8 mouse cellular contexts compared by ENCODE assay signal in the genomic region with DNA sequence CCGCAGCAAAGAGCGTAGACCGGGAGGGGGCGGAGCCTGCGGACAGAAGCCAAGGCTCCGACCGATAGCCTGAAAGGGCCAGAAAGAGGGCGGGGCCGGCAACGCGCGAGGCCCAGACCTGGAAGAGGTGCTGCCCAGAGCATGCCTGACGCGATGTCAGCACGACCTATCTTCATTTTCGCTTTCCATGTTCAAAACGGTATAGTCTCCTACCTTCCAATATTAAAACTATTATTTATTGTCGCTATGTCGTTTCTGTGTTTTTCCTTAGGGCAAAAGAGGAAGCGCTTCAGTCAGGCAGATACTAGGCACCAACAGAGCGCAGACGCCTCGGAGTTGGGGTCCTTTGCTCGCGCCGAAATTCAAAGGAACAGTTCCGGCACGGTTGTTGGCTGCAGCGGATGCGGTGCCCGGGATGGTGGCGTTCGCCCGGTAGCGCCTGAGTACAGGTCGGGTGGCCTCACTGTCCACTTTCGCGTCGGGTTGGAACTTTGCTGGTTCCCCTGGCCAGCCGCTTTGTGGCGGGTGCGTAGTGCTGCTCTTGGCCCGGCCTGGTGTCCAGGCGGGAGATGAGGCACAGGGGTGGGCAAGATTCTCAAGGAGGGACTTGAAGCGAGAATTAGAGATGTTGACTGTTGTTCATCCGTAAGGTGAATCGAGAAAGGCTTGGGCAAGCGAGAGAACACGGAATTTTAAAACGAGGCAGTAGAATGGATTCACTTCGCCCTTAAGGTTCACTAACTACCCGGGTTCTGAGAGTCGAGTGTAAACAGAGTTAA. TPM values are rescaled to one million over a fixed set of nuclear protein-coding genes. Genes with fewer than 3 reads are reported as not detected.
DNase-seq lines count a peak whose midpoint lies in the region; ATAC-seq lines count a peak whose summit lies in the region.

Gene Smc2 (plus strand): TSS at position 358 of the 779 bp plus-strand sequence.

- DNase-seq in ES-CJ7 (ENCODE audit: low read depth, low spot score): peak; percentile 90
- DNase-seq in cerebellum, adult 11 months: peak; percentile 91
- DNase-seq in forebrain, embryonic 14.5 days (ENCODE audit: low spot score): peak; percentile 96
- DNase-seq in heart, postnatal 14 days: peak; percentile 96 to 97
- DNase-seq in layer of hippocampus, adult 11-12 months (ENCODE audit: low spot score): peak; percentile 93
- peak; percentile 91 to 95 for DNase-seq in lung, adult 18-20 months
- DNase-seq in testis, postnatal 14 days (ENCODE audit: low spot score): peak; percentile 94

- no peaks in the 10 kb centered on the region for H3K9me3 ChIP-seq in forebrain, embryonic 14.5 days (replicated peaks; ENCODE audit: control insufficient read depth, low read length)
- no peaks in the 10 kb centered on the region for H3K9me3 ChIP-seq in neural tube, embryonic 15.5 days (replicated peaks)

- WGBS in forebrain, embryonic 14.5 days: under 1% methylated on average over 53 of the region's 53 CpGs
- under 1% methylated on average over 53 of the region's 53 CpGs for WGBS in neural tube, embryonic 15.5 days

- peak; percentile 99 for ATAC-seq in forebrain, embryonic 14.5 days
- peak; percentile 99 for ATAC-seq in neural tube, embryonic 15.5 days (ENCODE audit: low FRiP score)

- H3K4me2 ChIP-seq in forebrain, embryonic 14.5 days (ENCODE audit: low read length): peak within 1 kb of the TSS; percentile 68
- H3K4me2 ChIP-seq in neural tube, embryonic 15.5 days: peak within 1 kb of the TSS; percentile 90

- intact Hi-C loops in heart, postnatal 14 days (cut with DNase I): no loop called here

- no peaks in the 10 kb centered on the region for H3K27me3 ChIP-seq in forebrain, embryonic 14.5 days (replicated peaks; ENCODE audit: control insufficient read depth, insufficient read depth, low read length)
- H3K27me3 ChIP-seq in neural tube, embryonic 15.5 days (replicated peaks): no peaks in the 10 kb centered on the region

- H3K27ac ChIP-seq in forebrain, embryonic 14.5 days (ENCODE audit: low read depth, low read length): peak within 1 kb of the TSS; percentile 70
- H3K27ac ChIP-seq in neural tube, embryonic 15.5 days (replicated peaks): peak within 1 kb of the TSS; percentile 89

- H3K9ac ChIP-seq in forebrain, embryonic 14.5 days (ENCODE audit: low read length): peak within 1 kb of the TSS; percentile 71
- peak within 1 kb of the TSS; percentile 64 for H3K9ac ChIP-seq in neural tube, embryonic 15.5 days (replicated peaks)

- H3K36me3 ChIP-seq in forebrain, embryonic 14.5 days (ENCODE audit: control insufficient read depth, insufficient read depth, low read length): peaks cover 21% of the 10 kb centered on the region; the same call in 1 of the 2 replicates
- H3K36me3 ChIP-seq in neural tube, embryonic 15.5 days: peaks cover 8% of the 10 kb centered on the region

- peak within 1 kb of the TSS; percentile 76 for H3K4me3 ChIP-seq in forebrain, embryonic 14.5 days (ENCODE audit: low read depth, low read length)
- peak within 1 kb of the TSS; percentile 90 for H3K4me3 ChIP-seq in neural tube, embryonic 15.5 days (replicated peaks)

- peaks cover 8% of the 10 kb centered on the region for H3K4me1 ChIP-seq in forebrain, embryonic 14.5 days (ENCODE audit: control insufficient read depth, insufficient read depth, low read length)
- H3K4me1 ChIP-seq in neural tube, embryonic 15.5 days: peaks cover 9% of the 10 kb centered on the region

RNA-seq across cellular contexts. Expression of gene Smc2, which starts in this region (rescaled TPM):
- polyA plus RNA-seq in forebrain, embryonic 14.5 days (2014; fragmentation: Nextera tagmentation; extraction: Ambion mirVana): 91.0 and 109 TPM in 2 replicates
- 10 to 100 TPM in 1 of 2 experiments, 1 to 10 TPM in 1; 5.7 to 10.3 TPM for total RNA-seq in heart, postnatal 14 days (2021)
- polyA plus RNA-seq in neural tube, embryonic 15.5 days (2015; fragmentation: Nextera tagmentation; extraction: Ambion mirVana): 39.5 and 69.1 TPM in 2 replicates

Comparison
In these comparisons a context has a peak if more than half of its experiments do, and no peak if none do; other contexts are left out.
1. Peak in every context shown above with its lines: DNase-seq, ATAC-seq, H3K4me3 ChIP-seq and H3K27ac ChIP-seq.